Mouse (Mus musculus): ENCODE results near the gene Il1r2. TPM values are rescaled to one million over a fixed set of nuclear protein-coding genes. Genes with fewer than 3 reads are reported as not detected.

The Il1r2 gene
- not detected for polyA plus RNA-seq (2014; fragmentation: Illumina TruSeq; extraction: RNeasy Lipid Tissue Mini Kit (QIAGEN cat#74804); ENCODE audit: low read depth, low replicate concordance)

GRCm38 (mm10) chr1:40073779-40074178, at the start of gene Il1r2:
TSS of gene Il1r2 (plus strand) at chr1:40074079.

Other genes with a start within 250 kb of the Il1r2 start
- 30.5 TPM for gene Map4k4, start 173.2 kb upstream of the Il1r2 start, polyA plus RNA-seq (2014; fragmentation: Illumina TruSeq; extraction: RNeasy Lipid Tissue Mini Kit (QIAGEN cat#74804); ENCODE audit: low read depth, low replicate concordance)
- 10.7 TPM for gene Il1r1, start 151.0 kb downstream of the Il1r2 start, polyA plus RNA-seq (2014; fragmentation: Illumina TruSeq; extraction: RNeasy Lipid Tissue Mini Kit (QIAGEN cat#74804); ENCODE audit: low read depth, low replicate concordance)

Data from kidney, adult 10 weeks (tissue).